Mouse (Mus musculus) adrenal gland, adult 18-20 months (tissue): Measurements from ENCODE around the gene 4931440F15Rik. TPM values are rescaled to one million over a fixed set of nuclear protein-coding genes. Genes with fewer than 3 reads are reported as not detected.

Source experiments
- DNase-seq, 2 experiments: peaks; one replicate each; pipeline ENCODE4 v3.0.0; 2021 to 2022; ENCODE audit warnings: low spot score in 2 of 2
- total RNA-seq, 2 experiments: library from RNA; stranded (reverse); gene quantifications; 1 replicate in 1 of 2; 2 replicates in 1 of 2; pipeline ENCODE4 v1.2.3; 2021

Gene 4931440F15Rik
- total RNA-seq, 2 experiments from 2014 or later, result 0.53 to 0.61 TPM

- DNase-seq, result no peak
These were observed 23.7 kb downstream of the 4931440F15Rik start for GRCm38 (mm10) chr11:29801432-29802427.

- DNase-seq, result no peak
These were observed 25.6 kb downstream of the 4931440F15Rik start for GRCm38 (mm10) chr11:29799839-29800238.

GRCm38 (mm10) chr11:29795106-29795505, 30.4 kb downstream of the 4931440F15Rik start:
- DNase-seq, result no peak

- no peak for DNase-seq
These were observed 31.0 kb downstream of the 4931440F15Rik start for GRCm38 (mm10) chr11:29794475-29794874.

- DNase-seq, result no peak
These were observed 34.7 kb downstream of the 4931440F15Rik start for GRCm38 (mm10) chr11:29790796-29791195.

- DNase-seq, result no peak
These were observed 36.4 kb downstream of the 4931440F15Rik start for GRCm38 (mm10) chr11:29788921-29789638.

GRCm38 (mm10) chr11:29788499-29788898, 37.0 kb downstream of the 4931440F15Rik start:
- no peak for DNase-seq

GRCm38 (mm10) chr11:29787473-29787872, 38.0 kb downstream of the 4931440F15Rik start:
- DNase-seq, result no peak

GRCm38 (mm10) chr11:29786583-29787219, 38.8 kb downstream of the 4931440F15Rik start:
- no peak for DNase-seq

- DNase-seq, result no peak
These were observed 46.0 kb downstream of the 4931440F15Rik start for GRCm38 (mm10) chr11:29779409-29780026.

- no peak for DNase-seq
These were observed 46.5 kb downstream of the 4931440F15Rik start for GRCm38 (mm10) chr11:29778936-29779335.

- DNase-seq, result no peak
These were observed 47.5 kb downstream of the 4931440F15Rik start for GRCm38 (mm10) chr11:29777964-29778363.

GRCm38 (mm10) chr11:29774760-29775159, 50.7 kb downstream of the 4931440F15Rik start:
- no peak for DNase-seq

- DNase-seq, result no peak
These were observed 51.2 kb downstream of the 4931440F15Rik start for GRCm38 (mm10) chr11:29774296-29774695.

Other genes with a start within 250 kb of the 4931440F15Rik start
- gene Rtn4, start 132.7 kb downstream of the 4931440F15Rik start, total RNA-seq, result 100 to 1,000 TPM; 330 to 492 TPM
- 1 to 10 TPM; 3.6 to 3.8 TPM for gene Eml6, start 200.4 kb upstream of the 4931440F15Rik start, total RNA-seq